Mouse (Mus musculus) liver, postnatal 0 days (tissue): ENCODE data around the gene Sdhb. TPM values are rescaled to one million over a fixed set of nuclear protein-coding genes. Genes with fewer than 3 reads are reported as not detected.
A peak's percentile ranks its signal among the peaks of the same experiment; 100 is the strongest.

ENCODE experiments used
- ATAC-seq: fragments of 200-750 bp; cut with Nextera tagmentation; 2 replicates; pipeline ENCODE4 v1.8.0; 2017; ENCODE audit warnings: mild to moderate bottlenecking, moderate library complexity
- DNase-seq: peaks from one replicate; pipeline ENCODE4 v3.0.0-alpha.2; 2016
- H3K27ac ChIP-seq: fragments of 300-500 bp; sonication (generic); 2 replicates; pipeline ENCODE4 v1.5.1; 2014; ENCODE audit warnings: antibody characterized with exemption, moderate library complexity, mild to moderate bottlenecking, low read depth
- H3K27me3 ChIP-seq: fragments of 300-500 bp; sonication (generic); 2 replicates; pipeline ENCODE4 v1.6.1; 2014; ENCODE audit warnings: low read length, control low read depth, mixed read lengths; ENCODE audit not compliant: insufficient read depth
- H3K36me3 ChIP-seq: fragments of 300-500 bp; sonication (generic); replicated peaks from 2 replicates; pipeline ENCODE4 v1.6.1; 2014; ENCODE audit warnings: mild to moderate bottlenecking, control low read depth, low read length, moderate library complexity, mixed read lengths; ENCODE audit not compliant: insufficient read depth
- H3K4me1 ChIP-seq: fragments of 300-500 bp; sonication (generic); 2 replicates; pipeline ENCODE4 v1.6.1; 2014; ENCODE audit warnings: antibody characterized with exemption, mild to moderate bottlenecking, control low read depth; ENCODE audit not compliant: insufficient read depth
- H3K4me2 ChIP-seq: fragments of 300-500 bp; sonication (generic); 2 replicates; pipeline ENCODE4 v1.6.1; 2014; ENCODE audit warnings: low read depth, mild to moderate bottlenecking, low read length, moderate library complexity, mixed read lengths
- H3K4me3 ChIP-seq: fragments of 300-500 bp; sonication (generic); 2 replicates; pipeline ENCODE4 v1.5.1; 2014; ENCODE audit warnings: low read depth, low read length
- H3K9ac ChIP-seq: fragments of 300-500 bp; sonication (generic); replicated peaks from 2 replicates; pipeline ENCODE4 v1.6.1; 2014; ENCODE audit warnings: mild to moderate bottlenecking, moderate library complexity
- H3K9me3 ChIP-seq: fragments of 300-500 bp; sonication (generic); 2 replicates; pipeline ENCODE4 v1.6.1; 2016; ENCODE audit warnings: mild to moderate bottlenecking, control low read depth, low read length, mixed read lengths
- CTCF ChIP-seq: sonication (generic); IDR thresholded peaks from 2 replicates; pipeline ENCODE4 v1.5.1; 2016; ENCODE audit warnings: antibody characterized with exemption, low read depth
- EP300 ChIP-seq: IDR thresholded peaks from 2 replicates; pipeline ENCODE4 v1.6.1; 2016; ENCODE audit warnings: antibody characterized with exemption, low read depth, mild to moderate bottlenecking
- WGBS: fragments of 180-500 bp; shearing (Covaris S2); extraction: QIAGEN DNeasy Blood & Tissue Kit; methylation state at CpG from one replicate; pipeline ENCODE4 v1.1.7; 2014; ENCODE audit not compliant: insufficient replicate concordance; 5-methylcytosine and 5-hydroxymethylcytosine counted together
- polyA plus RNA-seq: library from polyadenylated mRNA; unstranded; fragments of >200 nt; fragmentation: Nextera tagmentation; extraction: Ambion mirVana; gene quantifications from 2 replicates; pipeline ENCODE4 v1.2.1, GENCODE M21; 2015

Sdhb gene
- polyA plus RNA-seq, 1 experiment from 2014 or later: 312 TPM

- WGBS: 18% methylated on average over 7 of the region's 7 CpGs
- DNase-seq: peak; percentile 77
- Histone ChIP-seq H3K9ac (no peak overlapping the region), H3K4me2 (no peak overlapping the region), H3K36me3 (peaks cover 17% of the 10 kb centered on the region; the same call in 1 of the 2 replicates), H3K4me3 (no peak overlapping the region), H3K4me1 (peaks cover 28% of the 10 kb centered on the region), H3K9me3 (no peaks in the 10 kb centered on the region), H3K27me3 (no peaks in the 10 kb centered on the region), H3K27ac (peak overlapping the region; percentile 31; the same call in 1 of the 2 replicates)
- TF ChIP-seq EP300 (no peak), CTCF (peak; percentile 95)
- peak; percentile 1; the same call in 1 of the 2 replicates for ATAC-seq
These were observed 3.6 kb downstream of the Sdhb start for GRCm38 (mm10) chr4:140964620-140965019.

- H3K9me3 ChIP-seq: no peaks in the 10 kb centered on the region
- H3K9ac ChIP-seq: no peak overlapping the region
- DNase-seq (no peak), ATAC-seq (no peak)
- no peak overlapping the region for H3K27ac ChIP-seq
- no peaks in the 10 kb centered on the region for H3K27me3 ChIP-seq
- no peak overlapping the region for H3K4me3 ChIP-seq
- TF ChIP-seq CTCF (no peak), EP300 (no peak)
- WGBS: 85% methylated on average over 11 of the region's 11 CpGs
- H3K4me1 ChIP-seq: peaks cover 10% of the 10 kb centered on the region
- H3K4me2 ChIP-seq: no peak overlapping the region
- peaks cover 39% of the 10 kb centered on the region for H3K36me3 ChIP-seq
These were observed 6.6 kb downstream of the Sdhb start for GRCm38 (mm10) chr4:140967386-140968159.

GRCm38 (mm10) chr4:140971691-140972090 is 10.7 kb downstream of the Sdhb start:
- Histone ChIP-seq H3K36me3 (peaks cover 64% of the 10 kb centered on the region), H3K27me3 (no peaks in the 10 kb centered on the region), H3K4me3 (no peak overlapping the region), H3K27ac (no peak overlapping the region), H3K9me3 (no peaks in the 10 kb centered on the region), H3K4me1 (peaks cover 5% of the 10 kb centered on the region; the same call in 1 of the 2 replicates), H3K4me2 (no peak overlapping the region), H3K9ac (no peak overlapping the region)
- 70% methylated on average over 13 of the region's 13 CpGs for WGBS
- ATAC-seq (no peak), DNase-seq (no peak)
- TF ChIP-seq CTCF (no peak), EP300 (no peak)

GRCm38 (mm10) chr4:140974408-140974807 is 13.4 kb downstream of the Sdhb start:
- Histone ChIP-seq H3K36me3 (peaks cover 74% of the 10 kb centered on the region), H3K9ac (no peak overlapping the region), H3K4me2 (no peak overlapping the region), H3K27ac (no peak overlapping the region), H3K27me3 (no peaks in the 10 kb centered on the region), H3K4me1 (peaks cover 12% of the 10 kb centered on the region), H3K4me3 (no peak overlapping the region), H3K9me3 (no peaks in the 10 kb centered on the region)
- DNase-seq (no peak), ATAC-seq (no peak)
- TF ChIP-seq CTCF: no peak
- TF ChIP-seq EP300: no peak
- 87% methylated on average over 6 of the region's 6 CpGs for WGBS

GRCm38 (mm10) chr4:140975356-140975755 is 14.4 kb downstream of the Sdhb start:
- H3K4me1 ChIP-seq: peaks cover 12% of the 10 kb centered on the region
- DNase-seq (no peak), ATAC-seq (peak; percentile 58)
- H3K4me3 ChIP-seq: no peak overlapping the region
- H3K9ac ChIP-seq: no peak overlapping the region
- no peaks in the 10 kb centered on the region for H3K27me3 ChIP-seq
- no peaks in the 10 kb centered on the region for H3K9me3 ChIP-seq
- H3K27ac ChIP-seq: peak overlapping the region; percentile 22; the same call in 1 of the 2 replicates
- 73% methylated on average over 7 of the region's 7 CpGs for WGBS
- TF ChIP-seq CTCF (no peak), EP300 (no peak)
- H3K4me2 ChIP-seq: no peak overlapping the region
- H3K36me3 ChIP-seq: peaks cover 73% of the 10 kb centered on the region

- no peaks in the 10 kb centered on the region for H3K9me3 ChIP-seq
- no peak overlapping the region for H3K9ac ChIP-seq
These were observed 16.3 kb downstream of the Sdhb start for GRCm38 (mm10) chr4:140977278-140977677.

More at GRCm38 (mm10) chr4:140977278-140977677, 16.3 kb downstream of the Sdhb start:
- Histone ChIP-seq H3K4me1 (peaks cover 12% of the 10 kb centered on the region), H3K36me3 (peaks cover 59% of the 10 kb centered on the region), H3K4me3 (no peak overlapping the region), H3K27me3 (no peaks in the 10 kb centered on the region), H3K27ac (no peak overlapping the region), H3K4me2 (no peak overlapping the region)
- no peak for TF ChIP-seq CTCF
- TF ChIP-seq EP300: no peak
- WGBS: 85% methylated on average over 10 of the region's 10 CpGs
- DNase-seq: no peak
- ATAC-seq: no peak
